Mouse (Mus musculus) brown adipose tissue, adult 24 weeks (tissue): ENCODE measurements around the gene Ccdc3. TPM values are rescaled to one million over a fixed set of nuclear protein-coding genes. Genes with fewer than 3 reads are reported as not detected.

Experiments
- H3K27ac ChIP-seq: fragments of 200-500 bp; replicated peaks from 2 replicates; pipeline ENCODE4 v1.5.1; 2012; ENCODE audit warnings: low read depth, mild to moderate bottlenecking, low read length
- H3K4me1 ChIP-seq: fragments of 200-500 bp; 2 replicates; pipeline ENCODE4 v1.6.1; 2012; ENCODE audit warnings: low read length, mixed read lengths; ENCODE audit not compliant: control insufficient read depth, insufficient read depth, insufficient read length
- H3K4me3 ChIP-seq: fragments of 200-500 bp; 2 replicates; pipeline ENCODE4 v1.5.1; 2012; ENCODE audit warnings: low read depth, mild to moderate bottlenecking, low read length, moderate library complexity; ENCODE audit not compliant: insufficient read depth
- polyA plus RNA-seq: library from polyadenylated mRNA; stranded (reverse); fragments of >200 nt; gene quantifications from 2 replicates; pipeline ENCODE4 v1.2.4, GENCODE M21; 2012; ENCODE audit not compliant: missing spikeins, insufficient read depth, insufficient read length

Gene Ccdc3
- polyA plus RNA-seq, 1 experiment: 95.9 TPM

DNA sequence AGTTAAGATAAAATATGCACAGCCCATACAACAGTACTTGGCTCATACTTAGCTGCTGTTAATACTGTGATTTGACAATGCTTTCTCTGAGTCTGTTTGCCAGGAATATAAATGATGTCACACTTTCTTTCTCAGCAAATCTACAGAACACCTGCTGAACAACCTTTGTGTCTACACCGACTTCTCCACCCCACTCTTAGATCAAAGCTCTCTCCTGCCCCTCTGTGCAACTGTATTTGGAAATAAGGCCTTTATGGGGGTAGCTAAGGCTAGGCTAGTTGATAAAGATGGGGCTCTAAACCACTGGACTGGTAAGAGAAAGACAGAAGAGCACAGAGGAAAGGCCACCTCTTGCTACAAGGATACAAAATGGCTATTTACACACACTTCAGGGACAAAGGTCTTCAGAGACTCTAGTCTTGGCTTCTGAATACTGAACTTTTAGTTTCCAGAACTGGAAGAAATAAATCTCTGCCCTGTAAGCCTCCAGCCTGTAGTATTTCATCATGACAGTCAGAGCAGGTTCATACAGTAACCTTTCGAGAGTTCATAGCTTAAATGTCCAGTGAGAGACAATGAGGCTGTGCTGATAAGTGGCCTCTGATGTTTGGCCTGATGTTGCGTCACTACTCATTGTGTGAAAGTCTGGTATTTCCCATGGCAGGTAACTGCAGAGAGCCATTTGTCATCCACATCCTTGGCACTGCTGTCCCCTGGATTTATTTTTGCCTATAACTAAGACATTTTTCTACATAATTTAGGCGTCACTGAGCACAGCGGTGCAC is 2.4 kb upstream of the Ccdc3 start:
- Histone ChIP-seq H3K27ac (peak overlapping the region; percentile 70), H3K4me1 (0 out of 2 replicates have a peak, but pooled peaks cover 10% of the 10 kb centered on the region), H3K4me3 (no peak overlapping the region)

DNA sequence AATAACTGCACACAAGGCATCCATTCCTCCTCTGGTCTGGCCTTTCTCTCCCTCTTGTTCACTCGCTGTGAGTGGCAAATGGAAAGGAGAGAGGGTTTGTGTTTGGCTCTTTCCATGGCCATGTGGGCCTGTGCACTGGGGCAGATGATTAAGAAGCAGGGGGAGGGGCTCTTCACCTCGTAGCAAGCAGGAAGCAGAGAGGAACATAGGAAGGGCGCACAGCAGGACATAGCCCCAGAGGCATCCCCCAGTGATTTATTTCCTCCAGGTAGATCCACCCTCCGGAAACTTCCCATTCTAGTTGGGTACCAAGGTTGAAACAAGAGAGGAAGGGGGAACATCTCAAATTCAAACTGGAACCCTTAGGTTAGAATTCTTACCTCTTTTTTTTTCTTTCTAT is 2.4 kb downstream of the Ccdc3 start:
- Histone ChIP-seq H3K4me3 (no peak overlapping the region), H3K27ac (no peak overlapping the region), H3K4me1 (peaks cover 5% of the 10 kb centered on the region; the same call in 1 of the 2 replicates)

DNA sequence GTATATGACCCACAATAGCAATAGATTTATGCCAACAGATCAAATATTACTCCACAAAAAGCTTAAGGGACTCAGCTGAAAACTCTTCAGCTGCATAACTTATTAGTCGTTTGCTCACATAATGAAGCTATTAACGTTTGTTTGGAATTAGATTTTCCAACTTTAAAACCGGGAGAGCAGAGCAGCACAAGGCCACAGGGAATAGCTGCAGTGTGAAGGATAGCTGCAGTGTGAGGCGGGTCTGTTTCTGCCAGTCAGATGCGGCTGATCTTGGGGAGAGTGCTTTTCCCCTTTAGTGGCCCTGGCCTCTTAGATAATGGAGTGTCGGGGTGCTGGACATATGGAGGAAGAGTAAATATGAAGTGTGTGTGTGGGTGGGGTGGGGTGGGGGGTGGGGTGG is 6.9 kb downstream of the Ccdc3 start:
- Histone ChIP-seq H3K27ac (no peak overlapping the region), H3K4me3 (no peak overlapping the region), H3K4me1 (peaks cover 11% of the 10 kb centered on the region)

DNA sequence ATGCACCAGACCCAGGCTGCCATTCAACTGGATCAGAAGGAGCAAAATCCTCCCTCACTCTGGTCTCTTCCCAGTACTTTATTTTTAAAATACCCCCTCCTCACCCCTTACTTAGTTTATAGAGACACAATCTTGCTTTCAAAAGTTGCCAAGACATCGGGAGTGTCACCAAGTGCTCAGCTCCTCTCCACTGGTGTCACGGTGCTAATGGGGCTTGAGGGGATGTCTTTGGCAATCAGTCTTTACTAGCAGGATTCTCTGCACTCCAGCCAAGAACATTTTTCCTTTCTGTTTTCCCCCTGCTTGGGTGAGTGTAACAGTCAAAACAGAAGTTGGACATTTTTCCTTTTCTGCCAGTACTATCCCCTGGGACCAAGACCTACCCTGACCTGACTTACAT is 10.3 kb downstream of the Ccdc3 start:
- Histone ChIP-seq H3K4me1 (peaks cover 11% of the 10 kb centered on the region; the same call in 1 of the 2 replicates), H3K4me3 (no peak overlapping the region), H3K27ac (peak overlapping the region; percentile 66)

DNA sequence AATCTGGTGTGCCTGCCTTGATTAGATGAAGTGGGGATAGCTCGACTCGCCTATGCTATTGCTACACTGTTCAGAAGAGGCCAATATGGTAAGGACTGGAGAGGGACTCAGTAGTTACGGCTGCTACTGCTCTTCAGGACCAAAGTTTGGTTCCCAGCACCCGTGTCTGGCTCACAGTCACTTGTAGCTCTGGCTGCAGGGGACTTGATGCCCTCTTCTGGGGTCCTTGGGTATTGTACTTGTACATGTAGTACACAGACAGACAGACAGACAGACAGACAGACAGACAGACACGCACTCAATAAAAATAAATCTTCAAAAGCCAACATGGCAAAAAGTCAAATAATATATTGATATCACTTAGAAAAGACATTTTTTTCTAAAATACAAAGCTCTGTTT is 17.1 kb downstream of the Ccdc3 start:
- no peak overlapping the region for H3K27ac ChIP-seq
- H3K4me3 ChIP-seq: no peak overlapping the region
- H3K4me1 ChIP-seq: peaks cover 3% of the 10 kb centered on the region; the same call in 1 of the 2 replicates

DNA sequence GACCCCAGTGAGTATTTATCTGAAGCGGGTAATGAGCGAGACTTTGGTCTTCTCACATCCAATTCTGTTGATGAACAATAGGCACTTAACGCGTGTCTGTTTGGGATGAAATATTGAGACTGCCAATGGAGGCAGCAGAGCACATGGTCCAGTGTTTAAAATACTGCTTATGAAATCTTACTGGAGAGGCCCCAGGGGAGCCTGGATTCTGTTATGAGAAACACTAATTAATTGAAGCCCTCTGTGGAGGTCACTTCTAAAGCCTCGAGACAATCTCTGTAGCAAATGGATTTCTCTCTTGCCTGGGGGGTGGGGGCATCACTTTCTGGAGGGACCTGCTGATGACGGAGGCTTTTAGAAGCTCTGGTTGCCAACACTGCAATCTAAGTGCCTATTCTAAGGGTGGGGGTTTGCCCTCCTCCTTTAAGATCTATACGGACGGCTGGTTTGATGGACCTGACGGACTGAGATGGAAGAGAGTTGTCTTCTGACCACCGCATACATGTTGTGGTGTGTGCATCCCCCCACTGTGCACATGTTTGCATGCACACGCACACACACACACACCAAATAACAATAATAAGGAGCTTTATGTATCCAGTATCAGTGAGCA is 22.8 kb downstream of the Ccdc3 start:
- H3K4me3 ChIP-seq: no peak overlapping the region
- peaks cover 12% of the 10 kb centered on the region for H3K4me1 ChIP-seq
- no peak overlapping the region for H3K27ac ChIP-seq

DNA sequence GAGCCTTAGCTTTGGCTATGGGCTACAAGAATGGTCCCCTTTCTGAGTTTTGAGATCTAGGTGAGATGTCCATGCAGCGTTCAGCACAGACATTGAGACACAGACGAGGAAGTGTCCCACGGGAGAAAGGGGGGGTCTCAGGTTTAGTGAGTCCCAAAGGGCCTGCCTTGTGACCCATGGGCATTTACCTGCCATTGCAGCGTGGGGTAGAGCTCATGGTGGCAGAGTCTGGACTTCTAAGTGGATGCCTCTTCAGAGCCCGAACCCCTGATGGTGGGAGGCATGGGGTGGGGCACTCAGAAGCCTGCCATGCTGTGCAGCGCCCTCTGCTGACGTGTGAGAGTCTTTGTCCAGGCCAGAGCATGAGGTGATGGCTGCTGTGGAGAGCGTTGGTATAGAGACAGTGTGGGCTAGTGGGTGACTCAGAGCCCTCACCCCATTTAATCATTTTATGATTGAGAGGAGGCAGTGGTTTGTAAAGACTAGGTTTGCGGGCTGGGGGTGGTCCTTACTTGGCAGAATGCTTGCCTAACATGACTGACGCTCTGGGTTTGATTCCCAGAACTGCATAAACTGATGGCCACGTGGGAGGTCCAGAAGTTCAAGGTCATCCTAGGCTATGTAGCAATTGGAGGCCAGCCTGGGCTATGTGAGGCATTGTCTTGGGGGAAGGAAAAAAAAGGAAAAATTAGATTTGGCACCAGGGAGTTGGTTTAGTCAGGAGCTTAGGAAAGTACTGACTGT is 23.6 kb downstream of the Ccdc3 start:
- H3K4me1 ChIP-seq: peaks cover 17% of the 10 kb centered on the region
- H3K4me3 ChIP-seq: no peak overlapping the region
- H3K27ac ChIP-seq: no peak overlapping the region

DNA sequence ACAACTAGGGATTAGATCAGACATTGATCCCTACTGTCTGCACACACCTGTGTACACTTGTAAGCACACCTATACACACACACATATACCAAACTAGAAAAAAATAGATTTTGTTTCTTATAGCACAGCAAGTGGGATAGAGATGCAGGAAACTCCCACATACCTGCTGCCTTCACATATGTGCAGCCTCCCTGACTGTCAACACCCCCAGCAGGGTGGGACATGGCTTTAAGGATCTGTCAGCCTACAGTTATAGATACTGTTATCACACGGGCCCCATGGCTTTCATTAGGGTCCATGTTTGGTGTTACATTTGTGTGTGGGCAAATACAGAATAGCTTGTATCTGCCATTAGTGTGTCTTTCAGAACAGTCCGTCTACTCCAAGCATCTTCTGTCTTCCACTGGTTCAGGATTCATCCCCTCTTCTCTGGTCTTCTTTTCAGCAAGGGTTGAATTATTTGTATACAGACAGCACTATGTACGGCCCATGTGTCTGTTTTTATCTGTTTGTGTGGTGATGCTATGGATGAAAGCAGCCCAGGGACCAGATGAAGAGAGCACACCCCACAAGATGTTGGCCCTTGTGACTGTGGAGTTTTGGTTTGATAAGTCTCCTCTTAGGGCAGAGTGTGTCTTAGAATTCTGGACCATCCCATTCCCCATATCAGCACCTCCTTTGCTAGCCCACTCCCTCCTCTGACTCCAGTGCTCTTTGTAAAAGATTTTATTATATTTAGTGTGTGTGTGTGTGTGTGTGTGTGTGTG is 24.5 kb downstream of the Ccdc3 start:
- H3K27ac ChIP-seq: no peak overlapping the region
- H3K4me3 ChIP-seq: no peak overlapping the region
- H3K4me1 ChIP-seq: peaks cover 21% of the 10 kb centered on the region

DNA sequence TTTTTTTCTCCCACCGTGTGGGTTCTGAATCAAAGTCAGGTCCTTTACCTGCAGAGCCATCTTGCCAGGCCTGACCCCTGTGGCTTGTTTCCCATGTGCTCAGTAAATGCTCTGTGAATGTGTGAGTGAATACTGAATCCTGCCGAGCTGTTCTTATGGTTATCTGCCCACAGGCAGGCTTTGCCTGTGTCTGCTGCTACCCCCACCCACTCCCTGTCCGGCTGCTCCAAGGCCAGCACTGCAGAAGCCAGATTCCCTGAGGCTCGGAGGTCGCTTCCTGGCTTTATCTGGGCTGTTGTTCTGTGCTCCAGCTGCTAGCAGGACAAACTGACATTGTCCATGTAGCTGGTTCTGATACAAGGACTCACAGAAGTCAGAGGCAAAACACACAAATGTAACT is 25.2 kb downstream of the Ccdc3 start:
- H3K4me3 ChIP-seq: no peak overlapping the region
- H3K4me1 ChIP-seq: peaks cover 21% of the 10 kb centered on the region
- H3K27ac ChIP-seq: no peak overlapping the region

DNA sequence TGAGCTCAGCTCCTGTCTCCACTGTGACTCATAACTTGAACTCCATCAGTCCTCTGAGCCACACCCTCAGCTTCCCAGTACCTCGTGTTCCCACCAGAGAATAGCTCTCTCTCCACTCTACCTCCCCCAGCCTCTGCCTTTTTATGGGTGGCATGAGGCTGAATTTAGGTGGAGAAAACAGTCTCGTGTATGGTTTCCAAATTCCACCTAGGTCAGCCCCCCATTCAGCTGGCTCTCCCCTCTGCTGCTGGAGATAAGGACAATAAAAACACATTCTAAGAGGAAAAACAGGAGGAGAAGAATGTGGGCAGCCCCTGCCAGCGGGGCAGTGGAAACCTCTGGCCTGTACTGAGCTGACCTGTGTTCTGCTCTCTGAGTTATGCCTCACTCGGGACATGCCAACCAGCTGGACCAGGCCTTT is 28.4 kb downstream of the Ccdc3 start:
- peaks cover 12% of the 10 kb centered on the region; the same call in 1 of the 2 replicates for H3K4me1 ChIP-seq
- no peak overlapping the region for H3K4me3 ChIP-seq
- H3K27ac ChIP-seq: peak overlapping the region; percentile 76

DNA sequence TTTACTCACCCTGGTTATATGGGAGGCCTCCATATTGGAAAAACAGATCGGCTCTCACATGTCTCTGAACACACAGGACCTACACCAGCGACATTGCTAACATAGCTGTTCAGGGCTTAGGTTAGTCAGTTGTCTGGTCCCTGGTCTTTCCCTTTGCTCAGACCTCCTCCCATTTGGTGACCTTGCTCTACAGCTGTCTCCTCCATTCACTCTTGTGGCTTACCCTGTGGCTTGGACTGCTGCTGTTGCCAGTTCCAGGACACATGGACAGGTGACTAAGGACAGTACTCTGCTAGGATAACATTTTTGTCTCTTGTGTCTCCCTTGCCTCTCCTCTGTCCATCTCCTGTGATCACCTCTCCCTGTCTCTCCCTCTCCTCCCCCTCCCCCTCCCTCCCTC is 29.2 kb downstream of the Ccdc3 start:
- Histone ChIP-seq H3K27ac (peak overlapping the region; percentile 79), H3K4me1 (peaks cover 12% of the 10 kb centered on the region; the same call in 1 of the 2 replicates), H3K4me3 (no peak overlapping the region)

DNA sequence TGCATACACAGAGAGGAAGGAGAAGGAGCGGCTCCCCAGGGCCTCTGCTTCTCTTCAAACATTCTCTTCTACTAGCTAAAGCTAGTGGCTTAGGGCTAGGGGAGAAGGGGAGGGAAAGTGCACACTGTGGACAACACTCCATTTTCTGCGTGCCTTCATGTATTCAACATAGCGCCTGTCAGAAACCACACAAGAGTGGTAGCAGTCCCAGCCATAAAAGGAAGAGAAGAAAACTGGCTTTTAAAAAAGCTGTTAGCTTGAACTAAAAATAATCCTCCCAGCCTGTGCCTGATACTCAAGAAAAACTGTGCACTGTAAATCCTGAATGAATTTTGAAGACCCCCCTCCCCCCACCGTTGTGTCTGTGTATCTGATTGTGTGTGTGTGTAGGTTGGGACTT is 33.2 kb downstream of the Ccdc3 start:
- Histone ChIP-seq H3K27ac (no peak overlapping the region), H3K4me1 (peaks cover 9% of the 10 kb centered on the region; the same call in 1 of the 2 replicates), H3K4me3 (no peak overlapping the region)

DNA sequence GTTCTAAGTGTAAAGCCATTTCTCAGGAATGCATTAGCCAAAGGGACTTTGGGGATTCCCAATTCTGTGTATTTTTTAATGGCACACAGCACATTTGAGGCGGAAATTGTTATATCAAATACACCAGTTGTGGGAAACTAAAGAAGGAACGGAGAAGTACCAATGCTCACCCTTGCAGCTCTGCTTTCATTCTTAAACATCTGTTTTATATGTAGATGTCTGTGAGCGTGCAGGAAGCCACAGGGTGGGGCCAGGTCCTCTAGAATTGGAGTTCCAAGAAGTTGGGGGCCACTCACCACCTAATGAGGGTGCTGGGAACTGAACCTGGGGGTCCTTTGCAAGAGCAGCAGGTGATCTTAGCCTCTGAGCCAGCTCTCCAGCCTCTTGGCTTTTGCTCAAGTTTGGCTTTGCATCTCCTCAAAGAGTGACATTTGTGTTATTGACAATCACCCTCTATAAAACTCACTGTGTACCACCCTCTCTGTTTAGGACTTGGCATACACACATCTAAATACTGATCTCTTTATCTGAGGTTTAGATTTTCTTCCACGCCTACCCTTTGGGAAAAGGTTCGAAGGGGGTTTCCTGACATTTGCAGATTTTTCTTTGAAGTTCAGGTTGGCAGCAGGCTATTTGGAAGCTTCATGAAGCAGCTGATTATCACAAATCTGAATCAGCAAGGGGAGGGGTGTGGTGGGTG is 33.9 kb downstream of the Ccdc3 start:
- Histone ChIP-seq H3K27ac (no peak overlapping the region), H3K4me1 (peaks cover 5% of the 10 kb centered on the region; the same call in 1 of the 2 replicates), H3K4me3 (no peak overlapping the region)

DNA sequence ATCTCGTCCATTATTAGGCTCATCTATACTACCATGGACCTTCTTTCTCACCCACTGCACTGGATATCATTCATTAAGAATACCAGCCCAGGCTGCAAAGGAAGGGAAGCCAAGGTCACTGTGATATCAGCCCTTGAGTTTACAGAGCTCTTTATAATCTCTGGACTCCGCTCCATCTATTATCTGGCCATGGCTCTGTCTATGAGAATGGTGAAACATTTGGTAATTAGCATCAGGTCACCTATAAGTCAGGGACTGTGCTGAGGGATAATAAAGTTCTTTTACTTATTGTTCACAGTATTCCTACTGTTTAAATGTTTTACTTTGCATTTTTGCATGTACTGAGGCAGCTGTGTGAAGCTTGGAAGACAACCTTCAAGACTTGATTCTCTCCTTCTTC is 35.2 kb downstream of the Ccdc3 start:
- Histone ChIP-seq H3K4me1 (no peaks in the 10 kb centered on the region), H3K4me3 (no peak overlapping the region), H3K27ac (no peak overlapping the region)
